Mouse (Mus musculus) heart, postnatal 0 days (tissue): ENCODE data around the gene Cela2a.

Experiments
- CTCF ChIP-seq: IDR thresholded peaks from 2 replicates; pipeline ENCODE4 v1.5.1; 2016; ENCODE audit warnings: antibody characterized with exemption, control low read depth, low read depth
- EP300 ChIP-seq: IDR thresholded peaks from 2 replicates; pipeline ENCODE4 v1.6.1; 2016; ENCODE audit warnings: antibody characterized with exemption, low read depth

- TF ChIP-seq EP300 (no peak), CTCF (no peak)
These were observed at the start of gene Cela2a for GRCm38 (mm10) chr4:141826060-141826459.
